Mouse (Mus musculus) heart, postnatal 0 days (tissue): Measurements from ENCODE around the gene Tcap.

Experiments used
- CTCF ChIP-seq: IDR thresholded peaks from 2 replicates; pipeline ENCODE4 v1.5.1; 2016; ENCODE audit warnings: antibody characterized with exemption, control low read depth, low read depth
- EP300 ChIP-seq: IDR thresholded peaks from 2 replicates; pipeline ENCODE4 v1.6.1; 2016; ENCODE audit warnings: antibody characterized with exemption, low read depth

DNA sequence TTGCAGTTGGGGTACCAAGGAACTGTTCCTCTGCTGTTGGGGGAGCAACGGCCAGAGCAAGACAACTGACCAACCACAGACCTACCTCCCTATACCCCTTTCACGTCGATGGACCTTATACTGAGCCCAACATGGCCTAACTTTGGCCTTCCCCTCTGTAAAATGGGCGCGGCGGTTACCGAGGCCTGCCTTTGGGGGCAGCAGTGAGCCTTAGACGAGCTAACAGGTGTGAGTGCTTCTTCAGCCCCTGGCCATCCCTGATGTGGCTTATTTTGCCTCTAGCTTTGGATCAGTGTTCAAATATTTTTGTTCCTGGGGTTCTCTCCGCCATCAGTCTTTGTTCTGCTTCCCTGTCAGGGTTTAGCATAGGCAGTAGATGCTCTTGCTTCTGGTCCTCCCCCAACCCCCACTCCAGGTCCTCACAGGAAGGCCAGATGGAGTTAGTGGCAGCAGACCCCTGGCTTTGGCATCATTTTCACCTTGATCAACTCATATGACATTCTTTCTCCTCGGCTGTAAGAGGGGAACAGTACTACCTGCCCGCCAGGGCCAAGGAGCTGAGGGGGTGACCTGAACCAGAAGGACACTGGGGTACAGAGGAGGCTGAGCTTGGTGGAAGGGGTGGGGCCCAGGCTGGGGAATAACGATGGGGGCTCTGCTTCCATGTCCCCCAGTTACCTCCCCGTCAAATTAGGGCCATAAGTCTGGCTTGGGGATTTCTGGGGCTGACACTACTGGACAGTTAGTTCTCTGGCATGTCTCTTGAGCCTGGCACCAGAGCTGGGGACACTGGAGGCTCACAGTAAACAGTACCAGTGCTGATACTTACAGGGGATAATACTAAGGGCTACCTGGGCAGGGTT lies 47.1 kb upstream of the Tcap start:
- TF ChIP-seq CTCF (no peak), EP300 (no peak)
